Mouse (Mus musculus): Measurements from ENCODE around the gene Inka2. TPM values are rescaled to one million over a fixed set of nuclear protein-coding genes. Genes with fewer than 3 reads are reported as not detected.
"Not testable (repeated sequence)": the region's sequence is repeated elsewhere in the genome, so short reads cannot be mapped to it uniquely, and the experiment has no call there.

Gene Inka2
- total RNA-seq, 2 experiments from 2014 or later = 0.38 to 0.74 TPM

DNA sequence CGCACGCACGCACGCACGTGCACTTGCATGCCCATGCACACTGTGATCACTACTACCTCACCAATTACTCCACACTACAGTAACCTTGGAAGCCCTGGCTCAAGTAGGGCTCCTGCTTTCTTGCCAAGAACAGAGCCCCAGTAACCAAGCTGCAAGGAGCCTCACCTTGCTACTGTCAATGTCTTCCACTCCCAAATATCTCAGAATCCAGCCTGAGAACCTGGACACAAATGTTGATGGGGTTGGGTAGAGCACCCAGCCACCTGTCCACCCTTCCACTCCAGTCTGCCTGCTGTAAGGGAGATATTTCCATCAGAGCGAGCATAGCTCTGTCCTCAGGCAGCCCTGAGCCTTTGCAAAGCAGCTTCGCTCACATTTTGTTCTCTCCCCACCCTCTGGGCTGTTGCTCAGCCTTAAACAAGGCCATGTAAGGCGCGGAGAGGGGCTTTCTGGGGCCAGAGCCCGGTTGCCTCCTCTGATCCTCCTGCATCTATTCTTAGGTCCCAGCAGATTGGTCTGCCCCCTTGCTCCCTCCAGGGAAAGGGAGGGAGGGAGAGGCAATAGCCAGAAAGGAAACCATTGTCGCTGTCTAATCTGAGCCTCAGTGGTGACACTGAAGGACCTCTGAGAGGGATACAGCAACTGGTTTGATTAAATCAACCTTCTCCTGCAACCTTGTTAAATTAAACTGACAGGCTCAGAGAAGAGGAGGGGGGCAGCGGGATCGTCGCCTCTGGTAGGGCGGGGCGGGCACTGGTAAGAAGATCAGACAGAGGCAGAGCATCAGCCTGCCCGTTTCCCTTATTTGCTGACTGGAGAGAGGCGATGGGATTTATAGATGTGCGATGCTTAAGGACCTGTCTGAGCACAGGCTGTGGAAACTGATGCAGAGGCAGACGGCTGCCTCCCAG is 8.7 kb upstream of the Inka2 start:
- ATAC-seq (replicated peaks; ENCODE audit: low FRiP score, low TSS enrichment, poor library complexity, severe bottlenecking) = no peak

DNA sequence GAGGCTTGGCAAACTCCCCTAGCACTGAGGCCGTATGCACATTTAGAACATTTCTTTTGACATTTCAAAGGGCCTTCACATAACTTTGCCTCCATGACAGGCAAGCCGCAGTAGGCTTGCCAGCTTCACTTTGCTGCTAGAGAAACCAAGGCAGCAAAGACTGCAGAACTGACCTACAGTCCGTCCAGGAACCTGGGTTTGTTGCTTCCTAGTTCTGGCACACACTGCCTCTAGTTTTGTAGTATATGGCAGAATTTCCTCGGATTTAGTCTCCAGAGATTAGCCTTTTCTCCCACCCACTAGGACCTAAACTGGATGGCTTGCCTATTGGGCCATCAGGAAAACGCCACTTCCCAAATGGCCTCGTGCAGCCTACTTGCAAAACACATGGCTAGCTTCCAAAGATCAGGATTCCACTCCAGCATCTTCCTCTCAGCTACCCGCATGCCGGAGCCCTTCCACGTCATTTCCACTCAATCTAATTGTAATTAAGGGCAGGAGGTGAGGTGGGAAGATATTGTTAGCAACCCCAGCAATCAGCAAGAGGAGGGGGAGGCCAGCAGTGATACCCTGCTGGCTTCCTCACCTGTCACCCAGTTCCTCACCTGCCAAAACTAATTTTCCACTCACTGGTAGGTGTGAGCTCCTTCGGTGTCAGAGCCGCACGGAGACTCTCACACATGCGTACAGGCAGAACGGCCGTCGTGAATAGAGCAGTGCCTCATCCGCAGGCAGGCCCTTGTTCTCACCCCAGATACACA is 7.8 kb upstream of the Inka2 start:
- no peak for ATAC-seq (replicated peaks; ENCODE audit: low FRiP score, low TSS enrichment, poor library complexity, severe bottlenecking)

DNA sequence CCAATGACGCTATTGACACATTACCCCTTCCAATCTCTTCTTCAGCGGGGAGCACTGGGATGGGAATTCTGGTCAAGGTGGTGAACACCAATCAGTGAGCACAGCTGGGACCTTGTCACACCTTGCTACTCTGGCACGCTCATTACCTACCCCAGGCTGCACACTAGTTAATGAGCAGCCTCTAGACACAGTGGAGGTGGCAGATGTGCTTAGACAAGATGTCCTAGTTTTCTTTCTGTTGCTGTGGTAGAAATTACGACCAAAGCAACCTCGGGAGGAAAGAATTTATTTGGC is 7.3 kb upstream of the Inka2 start:
- ATAC-seq (replicated peaks; ENCODE audit: low FRiP score, low TSS enrichment, poor library complexity, severe bottlenecking) = no peak

DNA sequence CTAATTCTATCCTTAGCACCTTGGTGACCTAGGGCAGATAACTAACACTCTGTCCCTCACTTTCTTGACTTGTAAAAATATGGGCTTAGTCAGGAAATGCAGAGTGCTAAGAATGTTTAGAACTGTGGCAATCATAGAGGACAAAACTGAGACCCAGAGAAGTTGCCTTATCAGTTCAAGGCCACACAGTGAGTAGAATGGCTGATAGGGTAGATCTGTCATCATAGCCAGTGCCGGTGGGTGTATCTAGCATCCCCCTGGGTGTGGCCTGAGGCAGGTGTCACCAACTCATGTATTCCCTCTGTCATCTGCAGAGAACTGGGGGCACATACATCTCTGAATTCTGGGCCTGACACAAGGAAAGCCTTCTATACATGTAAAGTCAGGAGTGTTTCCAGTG is 6.1 kb upstream of the Inka2 start:
- peak; percentile 47 for ATAC-seq (replicated peaks; ENCODE audit: low FRiP score, low TSS enrichment, poor library complexity, severe bottlenecking)

DNA sequence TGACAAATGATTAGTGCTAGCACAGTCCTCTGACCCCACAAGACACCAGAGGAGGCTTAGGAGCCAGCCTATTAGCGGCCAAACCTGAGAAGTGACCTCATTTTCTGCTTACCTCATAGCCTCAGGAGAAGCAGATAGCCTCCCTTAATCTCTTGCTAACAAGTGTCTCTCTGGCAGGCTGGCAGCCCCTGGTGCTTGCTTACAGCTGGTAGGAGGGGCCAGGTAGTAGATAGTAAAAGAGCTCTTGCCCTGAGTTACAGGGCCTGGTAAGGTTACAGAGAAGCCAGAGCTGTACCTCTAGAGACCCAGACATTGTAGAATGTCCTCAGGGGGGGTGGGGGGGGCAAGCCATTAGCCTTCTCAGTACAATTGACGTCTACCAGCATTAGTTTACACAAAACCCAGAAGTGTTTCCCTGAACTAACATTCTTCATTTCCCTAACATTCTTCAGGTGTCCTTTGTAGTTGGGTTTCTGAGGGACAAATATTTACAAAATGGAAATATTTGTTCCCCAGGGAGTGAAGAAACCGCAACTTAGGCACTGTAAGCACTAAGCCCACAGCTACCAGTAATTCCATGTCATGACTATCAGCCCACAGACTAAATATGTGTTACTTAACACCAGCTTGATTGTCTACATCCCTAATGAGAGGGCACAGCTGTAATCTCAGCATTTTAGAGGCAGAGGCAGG is 5.0 kb upstream of the Inka2 start:
- ATAC-seq (replicated peaks; ENCODE audit: low FRiP score, low TSS enrichment, poor library complexity, severe bottlenecking) = peak; percentile 90

DNA sequence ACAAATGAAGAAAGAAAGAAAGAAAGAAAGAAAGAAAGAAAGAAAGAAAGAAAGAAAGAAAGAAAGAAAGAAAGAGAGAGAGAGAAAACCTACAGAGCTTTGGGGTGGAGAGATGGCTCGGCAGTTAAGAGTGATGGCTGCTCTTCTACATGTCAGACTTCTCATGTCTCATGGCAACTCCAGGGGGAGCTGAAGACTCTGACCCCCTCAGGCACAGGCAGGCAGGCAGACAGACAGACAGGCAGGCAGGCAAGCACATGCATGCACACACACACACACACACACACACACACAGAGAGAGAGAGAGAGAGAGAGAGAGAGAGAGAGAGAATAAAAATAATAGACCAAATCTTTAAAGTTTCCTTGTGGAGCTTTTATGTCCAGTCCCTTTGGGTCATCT is 3.6 kb upstream of the Inka2 start:
- not testable (repeated sequence) for ATAC-seq (replicated peaks; ENCODE audit: low FRiP score, low TSS enrichment, poor library complexity, severe bottlenecking)

DNA sequence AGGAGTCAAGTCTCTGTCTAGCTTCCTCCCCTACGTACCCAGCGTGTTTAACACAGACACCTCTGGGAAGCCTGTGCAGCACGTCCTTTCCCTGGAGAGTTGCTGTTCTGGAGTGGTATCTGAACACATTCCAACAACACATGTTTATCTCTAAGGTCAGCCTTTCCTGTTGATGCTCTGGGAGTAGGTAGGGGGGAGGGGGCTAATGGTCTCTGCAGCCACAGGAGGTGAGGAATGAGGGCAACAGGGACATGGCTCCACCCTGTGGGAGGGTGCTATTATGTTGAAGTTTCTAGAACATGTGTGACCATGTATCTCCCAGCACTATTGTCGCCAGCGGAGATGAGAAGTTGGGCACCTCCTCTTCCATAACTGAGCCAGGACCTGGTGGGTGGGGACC is 3.0 kb upstream of the Inka2 start:
- ATAC-seq (replicated peaks; ENCODE audit: low FRiP score, low TSS enrichment, poor library complexity, severe bottlenecking) = peak; percentile 20

DNA sequence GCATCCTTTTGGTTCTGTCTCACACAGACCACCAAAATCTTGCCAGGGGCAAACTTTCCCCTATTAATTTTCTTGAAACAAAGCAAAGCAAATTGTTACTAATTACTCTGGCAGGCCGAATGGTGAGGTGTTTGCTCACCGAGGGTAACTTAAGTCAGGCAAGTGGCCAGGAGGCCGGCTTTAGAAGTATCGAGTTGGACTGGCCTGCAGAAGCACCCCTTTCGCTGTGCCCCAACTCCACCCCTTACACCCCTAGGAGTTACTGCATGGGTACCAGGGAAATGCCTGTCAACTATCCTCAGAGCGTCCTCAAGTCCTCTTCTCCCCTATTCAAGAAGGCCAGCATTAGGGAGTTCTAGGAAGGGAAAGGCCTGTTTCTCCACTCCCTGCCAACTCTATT is 828 bp upstream of the Inka2 start:
- no peak for ATAC-seq (replicated peaks; ENCODE audit: low FRiP score, low TSS enrichment, poor library complexity, severe bottlenecking)

DNA sequence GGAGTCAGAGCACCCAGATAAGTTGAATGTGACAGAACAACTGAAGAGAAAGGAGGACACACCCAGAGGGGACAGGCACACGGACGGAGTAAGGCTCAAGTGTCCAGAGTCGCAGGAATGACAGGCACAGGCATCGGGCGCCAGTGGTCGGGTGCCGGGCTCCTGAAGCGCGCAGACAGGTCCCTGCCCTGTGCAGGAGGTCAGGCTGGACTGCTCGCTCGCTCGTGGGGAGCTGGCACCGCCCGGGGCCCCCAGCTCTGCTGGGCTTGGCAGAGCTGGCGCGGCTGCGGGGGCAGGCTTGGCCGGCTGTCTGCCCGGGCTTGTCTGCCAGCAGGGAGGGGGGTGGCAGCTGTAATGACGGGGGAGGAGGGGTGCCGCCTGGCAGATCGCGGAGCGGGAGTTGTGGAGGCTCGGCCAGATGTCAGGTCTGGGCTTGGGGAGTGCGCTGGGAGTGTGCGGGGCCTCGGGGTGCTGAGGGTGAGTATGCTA is 706 bp downstream of the Inka2 start:
- ATAC-seq (replicated peaks; ENCODE audit: low FRiP score, low TSS enrichment, poor library complexity, severe bottlenecking) = peak; percentile 24

DNA sequence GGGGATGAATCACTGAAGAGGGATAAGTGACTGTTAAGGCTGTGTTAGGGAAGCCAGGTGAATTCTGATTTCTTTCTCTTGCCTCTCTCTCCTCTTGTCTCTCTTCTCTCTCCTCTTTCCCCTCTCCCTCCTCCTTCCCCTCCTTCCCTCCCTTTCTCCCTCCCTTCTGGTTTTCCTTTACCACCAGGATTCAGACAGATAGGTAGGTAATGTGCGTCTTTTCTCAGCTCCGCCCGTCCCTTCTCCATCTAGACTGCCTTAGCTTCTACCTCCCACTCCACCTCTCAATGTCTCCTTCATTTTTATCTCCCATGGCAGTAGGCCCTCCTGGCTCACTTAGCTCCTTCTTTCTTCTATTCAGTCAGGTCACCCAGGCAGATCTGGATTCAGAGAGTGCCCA is 1.2 kb downstream of the Inka2 start:
- no peak for ATAC-seq (replicated peaks; ENCODE audit: low FRiP score, low TSS enrichment, poor library complexity, severe bottlenecking)

DNA sequence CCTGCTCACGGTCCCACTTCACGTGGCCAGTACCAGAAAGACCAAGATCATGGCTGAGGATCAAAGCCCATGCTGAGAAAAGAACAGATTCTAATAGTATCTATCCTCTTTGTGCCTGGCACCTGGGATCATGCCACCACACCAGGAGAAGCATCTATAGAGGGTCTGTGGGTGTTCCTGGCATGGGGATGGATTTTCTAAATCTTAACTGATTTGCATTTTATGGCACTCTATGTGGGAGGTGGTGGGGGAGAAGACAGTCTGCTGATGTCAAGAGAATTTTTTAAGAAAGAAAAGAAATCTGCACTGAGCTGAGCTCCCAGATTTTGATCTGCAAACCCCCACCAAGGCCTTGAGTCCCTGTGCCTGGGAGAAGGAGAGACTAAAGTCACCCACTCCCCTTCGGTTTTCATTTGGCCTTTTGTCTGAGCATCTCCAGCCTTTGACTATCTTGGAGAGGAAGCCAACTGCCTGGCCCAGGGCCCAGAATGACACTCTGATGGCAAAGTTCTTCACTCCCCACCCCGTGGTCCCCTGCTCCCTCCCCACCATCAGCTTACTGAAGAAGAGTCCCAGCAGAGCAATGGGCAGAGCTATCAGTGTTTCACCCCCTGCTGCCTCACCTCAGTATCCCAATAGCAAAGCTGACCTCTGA is 2.1 kb downstream of the Inka2 start:
- ATAC-seq (replicated peaks; ENCODE audit: low FRiP score, low TSS enrichment, poor library complexity, severe bottlenecking) = no peak

DNA sequence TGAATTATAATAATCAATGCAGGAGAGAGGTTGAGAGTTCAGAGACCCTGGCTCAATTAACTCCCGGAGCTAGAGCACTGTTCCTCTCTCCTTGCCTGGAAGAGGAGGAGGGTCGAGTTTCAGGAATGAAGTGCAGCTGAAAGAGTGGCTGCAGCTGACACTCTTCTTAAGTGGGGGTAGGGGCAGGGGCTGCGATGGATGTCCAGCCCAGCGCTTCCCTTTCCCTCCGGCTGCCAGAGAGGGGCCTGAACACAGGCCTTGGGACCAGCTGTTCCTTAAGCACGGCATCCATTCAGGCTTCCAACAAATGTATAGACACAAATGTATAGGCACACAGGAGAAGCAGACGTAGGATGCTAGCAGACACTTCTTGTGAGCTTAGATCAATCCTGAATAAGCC is 3.2 kb downstream of the Inka2 start:
- ATAC-seq (replicated peaks; ENCODE audit: low FRiP score, low TSS enrichment, poor library complexity, severe bottlenecking) = no peak

DNA sequence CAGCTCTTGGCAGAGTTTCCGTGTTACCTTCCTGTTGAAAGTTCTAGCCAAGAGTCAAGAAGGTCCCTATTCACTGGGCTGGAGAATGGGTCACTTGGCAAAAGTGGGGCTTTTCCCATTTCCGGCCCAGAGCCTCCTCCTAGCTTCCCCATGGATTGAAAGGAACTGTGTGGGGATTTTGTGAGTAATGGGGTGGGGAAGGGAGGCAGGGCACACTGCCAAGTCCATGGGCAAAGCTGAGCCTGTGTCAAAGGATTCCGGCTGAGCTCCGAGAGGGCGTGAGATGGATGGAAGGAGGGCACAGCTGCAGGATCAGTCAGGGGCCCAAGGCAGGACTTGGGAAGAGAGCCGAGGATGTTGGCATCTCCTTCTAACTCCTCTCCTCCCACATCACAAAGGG is 5.8 kb downstream of the Inka2 start:
- no peak for ATAC-seq (replicated peaks; ENCODE audit: low FRiP score, low TSS enrichment, poor library complexity, severe bottlenecking)

DNA sequence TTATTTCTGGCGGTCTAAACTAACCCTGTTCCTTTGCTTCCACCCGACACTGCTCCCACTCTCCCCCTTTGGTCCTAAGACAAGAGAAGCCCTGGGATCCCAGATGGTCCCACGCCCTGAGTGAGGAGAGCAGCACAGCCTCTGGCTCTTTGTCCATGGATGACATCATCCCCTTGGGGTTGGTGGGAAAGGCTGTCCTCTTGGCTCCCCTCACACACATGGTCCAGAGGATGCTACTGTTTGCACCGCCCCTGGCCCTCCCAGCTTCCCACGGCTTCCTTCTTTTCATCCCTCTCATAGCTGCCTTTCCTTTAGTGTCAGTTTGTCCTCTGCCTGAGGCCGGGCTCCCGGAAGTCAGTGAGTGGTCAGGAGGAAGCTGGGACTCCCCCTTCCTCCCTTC is 7.3 kb downstream of the Inka2 start:
- ATAC-seq (replicated peaks; ENCODE audit: low FRiP score, low TSS enrichment, poor library complexity, severe bottlenecking) = no peak

DNA sequence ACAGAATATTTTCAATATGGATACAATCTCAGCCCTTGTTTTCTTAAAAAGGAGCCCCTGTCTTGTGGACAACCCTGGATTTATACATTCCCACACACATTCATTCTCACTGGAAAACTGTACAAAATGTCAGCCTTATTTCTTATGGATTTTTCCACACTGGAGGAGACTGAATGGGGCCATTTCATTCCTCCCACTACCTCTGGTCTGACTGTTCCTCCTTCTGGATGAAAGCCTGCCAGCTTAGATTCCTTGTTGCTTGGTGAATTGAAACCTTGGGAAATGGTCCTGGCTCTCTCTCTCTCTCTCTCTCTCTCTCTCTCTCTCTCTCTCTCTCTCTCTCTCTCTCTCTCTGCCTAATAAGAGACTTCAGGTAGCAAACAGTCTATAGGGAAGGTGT is 8.4 kb downstream of the Inka2 start:
- no peak for ATAC-seq (replicated peaks; ENCODE audit: low FRiP score, low TSS enrichment, poor library complexity, severe bottlenecking)

DNA sequence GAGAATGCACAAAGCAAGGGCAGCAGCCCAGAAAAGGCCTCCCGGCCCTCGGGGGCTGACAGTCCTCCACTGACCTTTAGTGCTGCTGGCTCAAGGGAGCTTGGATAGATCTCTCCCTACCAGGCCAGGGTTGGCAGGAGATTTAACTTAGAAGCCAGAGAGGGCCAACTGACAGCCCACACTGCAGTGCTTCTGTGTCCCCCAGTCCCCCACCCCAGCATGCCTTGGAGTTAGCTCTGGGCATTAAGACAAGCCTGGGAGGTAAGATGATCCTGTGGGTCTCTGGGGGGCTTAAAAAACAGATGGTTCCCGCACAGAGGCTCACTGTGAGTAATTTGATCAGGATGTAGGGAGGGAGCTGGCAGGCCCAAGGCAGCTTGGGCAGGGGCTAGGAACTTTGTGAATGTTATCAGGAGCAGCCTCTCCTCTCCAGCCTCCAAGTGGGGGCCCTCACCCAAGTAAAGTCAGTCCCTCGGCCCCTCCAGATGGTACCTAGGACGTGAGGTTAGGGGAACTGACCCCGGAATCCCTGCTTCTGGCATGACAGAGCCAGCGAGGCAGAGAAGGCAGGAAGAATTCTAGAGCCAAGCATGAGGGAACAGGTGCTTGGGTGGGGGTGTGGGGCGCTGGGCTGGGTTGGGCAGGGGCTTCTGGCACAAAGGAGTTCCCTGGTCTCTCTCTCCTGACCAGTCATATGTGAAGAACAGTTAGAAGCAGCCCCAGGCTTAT is 9.9 kb downstream of the Inka2 start:
- no peak for ATAC-seq (replicated peaks; ENCODE audit: low FRiP score, low TSS enrichment, poor library complexity, severe bottlenecking)

DNA sequence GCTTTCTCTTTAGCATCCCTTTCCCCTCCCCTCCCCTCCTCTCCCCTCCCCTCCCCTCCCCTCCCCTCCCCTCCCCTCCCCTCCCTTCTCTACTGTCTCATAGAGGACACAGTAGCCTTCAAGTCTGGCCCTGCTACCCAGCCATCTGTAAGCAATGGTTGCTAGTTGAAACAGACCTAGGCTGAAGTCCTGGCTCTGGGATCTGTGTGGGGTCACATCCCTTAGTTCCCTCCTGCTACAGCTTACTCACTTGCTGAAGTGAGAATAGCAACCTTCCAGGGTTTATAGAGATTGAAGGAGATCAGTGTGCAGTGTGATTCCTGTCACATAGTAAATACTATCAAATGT is 10.4 kb downstream of the Inka2 start:
- no peak for ATAC-seq (replicated peaks; ENCODE audit: low FRiP score, low TSS enrichment, poor library complexity, severe bottlenecking)

DNA sequence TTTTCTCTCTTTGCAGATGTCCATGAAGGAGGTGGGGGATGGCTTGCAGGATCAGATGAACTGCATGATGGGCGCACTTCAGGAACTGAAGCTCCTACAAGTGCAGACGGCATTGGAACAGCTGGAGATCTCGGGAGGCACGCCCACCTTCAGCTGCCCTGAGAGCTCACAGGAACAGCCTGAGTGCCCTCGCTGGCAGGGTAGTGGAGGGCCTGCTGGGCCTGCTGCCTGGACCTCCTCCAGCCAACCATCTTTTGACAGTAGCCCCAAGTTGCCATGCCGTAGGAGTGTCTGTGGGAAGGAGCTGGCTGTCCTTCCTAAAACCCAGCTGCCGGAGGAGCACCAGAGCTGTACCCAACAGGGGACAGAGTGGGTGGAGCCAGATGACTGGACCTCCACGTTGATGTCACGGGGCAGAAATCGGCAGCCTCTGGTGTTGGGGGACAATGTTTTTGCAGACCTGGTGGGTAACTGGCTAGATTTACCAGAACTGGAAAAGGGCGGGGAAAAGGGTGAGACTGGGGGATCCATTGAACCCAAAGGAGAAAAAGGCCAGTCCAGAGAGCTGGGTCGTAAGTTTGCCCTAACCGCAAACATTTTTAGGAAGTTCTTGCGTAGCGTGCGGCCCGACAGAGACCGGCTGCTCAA is 12.1 kb downstream of the Inka2 start:
- ATAC-seq (replicated peaks; ENCODE audit: low FRiP score, low TSS enrichment, poor library complexity, severe bottlenecking) = no peak
